Mouse (Mus musculus) midbrain, embryonic 12.5 days (tissue): ENCODE data around the gene Cenpx. TPM values are rescaled to one million over a fixed set of nuclear protein-coding genes. Genes with fewer than 3 reads are reported as not detected.
"Not testable (repeated sequence)": the region's sequence is repeated elsewhere in the genome, so short reads cannot be mapped to it uniquely, and the experiment has no call there.

Source experiments
- ATAC-seq: fragments of 200-750 bp; cut with Nextera tagmentation; 2 replicates; pipeline ENCODE4 v1.8.0; 2017; ENCODE audit warnings: low read depth, moderate TSS enrichment, moderate library complexity; ENCODE audit not compliant: low FRiP score
- H3K27ac ChIP-seq: fragments of 300-500 bp; sonication (generic); replicated peaks from 2 replicates; pipeline ENCODE4 v1.5.1; 2016; ENCODE audit warnings: mild to moderate bottlenecking
- H3K27me3 ChIP-seq: fragments of 300-500 bp; sonication (generic); 2 replicates; pipeline ENCODE4 v1.6.1; 2016; ENCODE audit warnings: mild to moderate bottlenecking
- H3K36me3 ChIP-seq: fragments of 300-500 bp; sonication (generic); 2 replicates; pipeline ENCODE4 v1.6.1; 2016
- H3K4me1 ChIP-seq: fragments of 300-500 bp; sonication (generic); 2 replicates; pipeline ENCODE4 v1.6.1; 2016
- H3K4me2 ChIP-seq: fragments of 300-500 bp; sonication (generic); replicated peaks from 2 replicates; pipeline ENCODE4 v1.6.1; 2016; ENCODE audit warnings: mild to moderate bottlenecking, moderate library complexity
- H3K4me3 ChIP-seq: fragments of 300-500 bp; sonication (generic); 2 replicates; pipeline ENCODE4 v1.5.1; 2016; ENCODE audit warnings: mild to moderate bottlenecking
- H3K9ac ChIP-seq: fragments of 300-500 bp; sonication (generic); replicated peaks from 2 replicates; pipeline ENCODE4 v1.6.1; 2016; ENCODE audit warnings: mild to moderate bottlenecking, moderate library complexity
- H3K9me3 ChIP-seq: fragments of 300-500 bp; sonication (generic); 2 replicates; pipeline ENCODE4 v1.6.1; 2016; ENCODE audit warnings: mild to moderate bottlenecking
- WGBS: fragments of 180-500 bp; shearing (Covaris S2); methylation state at CpG from one replicate; pipeline ENCODE4 v1.1.7; 2016; 5-methylcytosine and 5-hydroxymethylcytosine counted together
- polyA plus RNA-seq: library from polyadenylated mRNA; unstranded; fragments of >200 nt; fragmentation: Nextera tagmentation; extraction: Ambion mirVana; gene quantifications from 2 replicates; pipeline ENCODE4 v1.2.1, GENCODE M21; 2016

Cenpx gene
- polyA plus RNA-seq, 1 experiment from 2014 or later: 121 TPM

DNA sequence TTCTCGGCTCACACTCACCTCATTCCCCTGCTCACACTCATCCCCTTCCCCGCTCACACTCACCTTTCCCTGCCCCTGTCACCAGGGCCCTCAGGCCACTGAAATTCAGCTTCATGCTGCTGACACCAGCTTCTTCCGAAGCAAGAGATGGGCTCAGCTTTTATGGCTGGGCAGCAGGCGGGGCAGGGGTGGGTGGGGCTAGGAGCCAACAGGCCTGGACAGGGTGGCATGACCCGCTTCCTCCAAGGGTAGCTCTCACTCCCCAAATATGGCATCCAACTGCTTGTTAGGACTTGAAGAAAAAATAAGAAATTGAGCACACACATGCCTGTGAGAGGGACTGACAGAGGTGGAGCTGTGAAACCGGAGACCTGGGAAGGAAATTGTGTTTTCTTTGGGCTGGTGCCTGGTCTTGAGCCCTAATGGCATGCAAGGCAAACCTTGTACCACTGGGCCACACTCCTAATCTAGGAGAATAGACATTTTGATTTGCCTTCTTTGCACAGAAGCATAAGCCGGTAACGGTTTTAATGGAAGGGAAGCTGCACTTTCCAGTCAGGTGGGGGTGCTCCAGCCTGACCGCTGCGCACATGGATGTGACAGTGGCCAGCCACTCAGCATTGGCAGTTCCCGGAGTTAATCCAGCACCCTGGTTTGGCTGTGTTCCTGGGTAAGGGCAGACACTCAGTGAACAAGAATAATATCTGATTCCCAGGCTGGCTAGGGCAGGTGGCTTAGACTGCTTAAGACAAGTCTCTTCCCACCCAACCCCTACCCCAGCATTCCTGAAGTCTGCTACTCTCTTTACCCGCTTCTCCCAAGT is 18.5 kb upstream of the Cenpx start, which contains the start of gene Cbr2:
Gene Cbr2, minus strand, starts transcription at position 257 of the 823 bp plus-strand sequence.
- ATAC-seq: no peak
- no peak within 1 kb of the TSS for H3K9ac ChIP-seq

DNA sequence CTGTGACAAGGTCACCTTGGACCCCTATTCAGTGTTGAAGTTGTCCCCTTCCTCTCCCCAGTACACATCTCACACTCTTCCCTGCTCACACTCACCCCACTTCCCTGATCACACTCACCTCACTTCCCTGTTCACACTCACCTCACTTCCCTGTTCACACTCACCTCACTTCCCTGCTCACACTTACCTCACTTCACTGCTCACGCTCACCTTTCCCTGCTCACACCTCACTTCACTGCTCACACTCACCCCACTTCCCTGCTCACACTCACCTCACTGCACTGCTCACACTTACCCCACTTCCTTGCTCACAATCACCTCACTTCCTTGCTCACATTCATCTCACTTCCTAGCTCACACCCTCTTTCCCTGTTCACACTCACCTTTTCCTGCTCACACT is 17.9 kb upstream of the Cenpx start:
- ATAC-seq: no peak
- H3K27me3 ChIP-seq: peaks cover 38% of the 10 kb centered on the region
- WGBS: 96% methylated on average over 1 of the region's 1 CpGs
- H3K9ac ChIP-seq: no peak overlapping the region
- no peak overlapping the region for H3K4me2 ChIP-seq
- H3K9me3 ChIP-seq: no peaks in the 10 kb centered on the region
- no peak overlapping the region for H3K4me3 ChIP-seq
- H3K36me3 ChIP-seq: no peaks in the 10 kb centered on the region
- no peak overlapping the region for H3K27ac ChIP-seq
- H3K4me1 ChIP-seq: peaks cover 12% of the 10 kb centered on the region

More for the DNA sequence above, 18.5 kb upstream of the Cenpx start, which contains the start of gene Cbr2:
- Histone ChIP-seq H3K9me3 (no peaks in the 10 kb centered on the region), H3K4me1 (peaks cover 5% of the 10 kb centered on the region; the same call in 1 of the 2 replicates), H3K27ac (no peak within 1 kb of the TSS), H3K27me3 (peaks cover 33% of the 10 kb centered on the region), H3K4me2 (no peak within 1 kb of the TSS), H3K4me3 (no peak within 1 kb of the TSS), H3K36me3 (no peaks in the 10 kb centered on the region)
- WGBS: 76% methylated on average over 12 of the region's 12 CpGs

DNA sequence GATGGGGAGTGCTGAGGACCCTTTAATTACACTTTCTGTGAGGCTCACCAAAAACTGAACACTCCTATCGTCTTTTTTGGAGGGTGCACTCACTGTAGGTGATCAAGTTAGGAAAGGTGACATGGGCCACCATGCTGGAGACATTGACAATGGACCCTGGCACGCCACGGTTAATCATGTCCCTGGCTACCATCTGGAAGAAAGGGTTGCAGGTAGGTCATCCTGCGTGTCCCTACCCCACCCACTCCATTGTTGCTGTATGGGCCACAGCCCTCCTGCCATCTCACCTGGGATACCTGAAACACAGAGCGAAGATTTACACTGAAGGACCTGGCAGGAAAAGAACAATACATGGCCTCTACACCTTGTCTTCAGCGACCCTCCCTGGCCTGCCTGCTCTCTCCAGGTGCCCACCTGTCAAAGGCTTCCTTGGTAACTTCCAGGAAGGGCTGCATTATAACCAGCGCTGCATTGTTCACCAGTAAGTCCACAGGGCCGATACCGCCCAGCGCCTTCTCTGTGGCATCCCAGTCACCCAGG is 16.9 kb upstream of the Cenpx start:
- Histone ChIP-seq H3K36me3 (no peaks in the 10 kb centered on the region), H3K27ac (no peak overlapping the region), H3K4me1 (peaks cover 16% of the 10 kb centered on the region), H3K4me2 (no peak overlapping the region), H3K27me3 (peaks cover 47% of the 10 kb centered on the region), H3K9ac (no peak overlapping the region), H3K4me3 (no peak overlapping the region), H3K9me3 (no peaks in the 10 kb centered on the region)
- WGBS: 89% methylated on average over 10 of the region's 10 CpGs
- ATAC-seq: no peak

DNA sequence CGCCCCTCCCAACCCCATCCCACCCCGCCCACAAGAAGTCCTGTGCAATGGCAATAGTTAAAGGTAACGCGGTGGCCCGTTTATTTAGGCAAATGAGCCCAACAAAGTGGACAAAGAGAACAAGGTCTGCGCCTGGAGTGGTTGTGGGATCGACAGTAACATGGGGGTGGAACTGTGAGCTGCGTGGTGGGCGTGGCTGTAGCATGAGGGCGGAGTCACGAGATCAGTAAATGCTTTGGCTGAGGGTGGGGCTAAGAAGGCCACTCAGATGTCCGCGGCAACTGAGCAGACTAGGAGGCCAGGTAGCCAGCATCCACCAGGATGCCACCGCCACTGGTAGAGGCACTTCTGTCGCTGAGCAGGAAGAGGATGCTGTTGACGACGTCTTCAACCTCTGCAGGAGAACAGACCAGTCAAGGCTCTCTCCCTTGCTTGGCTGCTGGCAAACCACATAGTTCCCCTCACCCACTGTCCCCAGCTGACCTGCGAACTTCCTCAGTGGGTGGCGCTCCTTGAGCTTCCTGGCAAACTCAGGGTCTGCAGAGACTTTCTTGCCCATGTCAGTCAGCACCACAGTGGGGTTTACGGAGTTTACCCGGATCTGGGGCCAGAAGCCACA is 16.0 kb upstream of the Cenpx start:
- Histone ChIP-seq H3K4me2 (peak overlapping the region; percentile 36), H3K4me3 (0 out of 2 replicates have a peak overlapping the region, but pooled peaks have one; percentile 1), H3K4me1 (peaks cover 16% of the 10 kb centered on the region), H3K27me3 (peaks cover 54% of the 10 kb centered on the region)
- H3K27ac ChIP-seq, H3K9ac ChIP-seq, ATAC-seq, H3K36me3 ChIP-seq, H3K9me3 ChIP-seq: not testable (repeated sequence)
- WGBS: 4% methylated on average over 18 of the region's 21 CpGs

DNA sequence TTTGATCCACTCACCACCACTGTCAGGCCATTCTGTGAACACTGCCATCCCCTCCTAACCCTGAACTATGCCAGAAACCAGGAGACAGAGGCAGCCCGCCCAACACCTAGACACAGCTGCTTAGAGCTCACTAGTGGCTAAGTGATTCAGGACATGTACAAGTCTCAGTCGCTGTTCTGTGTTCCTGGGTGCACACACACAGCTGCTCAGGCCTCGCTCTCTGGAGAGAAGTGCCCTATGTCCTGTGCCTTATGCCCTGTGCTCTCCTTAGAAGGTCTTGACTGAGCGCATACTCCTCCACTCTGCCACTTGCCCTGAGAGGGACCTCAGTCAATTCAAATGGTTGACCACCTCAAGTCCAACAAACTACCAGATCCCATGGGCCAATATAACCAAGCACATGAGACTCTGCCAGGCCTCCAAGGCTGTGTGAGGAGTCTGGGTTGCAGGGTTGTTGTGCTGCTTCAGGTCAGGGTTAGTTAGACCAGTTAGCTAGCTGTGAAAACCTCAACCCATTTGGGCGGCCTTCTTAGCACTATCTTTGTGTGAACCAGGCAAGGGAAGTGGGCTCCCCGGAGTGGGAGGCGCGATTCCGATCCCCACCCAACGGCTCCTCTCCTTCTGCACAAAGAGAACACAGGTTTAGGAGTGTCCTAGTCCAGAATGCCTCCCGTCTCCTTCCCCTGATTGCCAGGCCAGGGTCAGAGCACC is 15.1 kb upstream of the Cenpx start:
- H3K27me3 ChIP-seq: peaks cover 59% of the 10 kb centered on the region
- H3K9ac ChIP-seq: no peak overlapping the region
- H3K4me3 ChIP-seq: no peak overlapping the region
- WGBS: 65% methylated on average over 11 of the region's 11 CpGs
- H3K27ac ChIP-seq: no peak overlapping the region
- H3K4me1 ChIP-seq: peaks cover 16% of the 10 kb centered on the region
- ATAC-seq: no peak
- no peaks in the 10 kb centered on the region for H3K9me3 ChIP-seq
- H3K4me2 ChIP-seq: no peak overlapping the region
- no peaks in the 10 kb centered on the region for H3K36me3 ChIP-seq

DNA sequence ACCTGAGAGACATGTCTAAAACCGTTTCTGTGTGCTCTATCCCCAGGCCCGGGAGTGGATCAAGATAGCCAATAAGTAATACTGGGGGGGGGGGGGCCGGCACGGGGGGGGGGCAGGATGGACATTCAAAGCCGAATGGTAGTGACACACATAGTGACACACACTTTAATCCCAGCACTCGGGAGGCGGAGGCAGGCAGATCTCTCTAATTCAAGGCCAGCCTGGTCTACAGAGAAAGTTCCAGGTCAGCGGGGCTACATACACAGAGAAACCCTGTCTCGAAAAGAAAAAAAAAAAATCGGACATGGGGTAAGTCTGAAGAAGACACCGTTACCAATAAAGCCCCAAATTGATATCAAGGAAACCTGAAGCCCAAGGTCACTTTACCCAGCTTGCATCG is 14.0 kb upstream of the Cenpx start:
- no peak overlapping the region for H3K9ac ChIP-seq
- no peaks in the 10 kb centered on the region for H3K9me3 ChIP-seq
- no peak overlapping the region for H3K27ac ChIP-seq
- WGBS: 60% methylated on average over 12 of the region's 12 CpGs
- H3K4me1 ChIP-seq: peaks cover 17% of the 10 kb centered on the region
- no peaks in the 10 kb centered on the region for H3K36me3 ChIP-seq
- no peak for ATAC-seq
- no peak overlapping the region for H3K4me3 ChIP-seq
- no peak overlapping the region for H3K4me2 ChIP-seq
- H3K27me3 ChIP-seq: peaks cover 70% of the 10 kb centered on the region

DNA sequence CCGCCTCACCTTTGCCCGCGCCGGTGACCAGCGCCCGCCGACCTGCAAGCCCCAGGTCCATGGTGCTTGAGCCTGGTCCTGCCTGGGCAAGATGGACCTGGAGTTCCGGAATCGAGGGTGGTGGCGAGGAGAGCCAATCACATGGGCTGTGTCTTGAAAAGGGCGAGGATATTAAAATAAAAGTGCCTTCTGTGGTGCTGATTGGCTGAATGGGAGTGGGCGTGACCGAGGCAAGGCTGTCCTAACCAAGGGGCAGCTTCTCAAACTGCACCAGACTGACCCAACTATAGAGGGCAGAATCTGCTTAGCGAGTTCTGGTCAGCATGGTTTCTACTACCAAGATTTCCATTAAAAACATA is 13.6 kb upstream of the Cenpx start, which contains the start of gene Dcxr:
Gene Dcxr, minus strand, starts transcription at position 113 of the 359 bp plus-strand sequence.
- peak within 1 kb of the TSS; percentile 66 for H3K9ac ChIP-seq
- H3K36me3 ChIP-seq: no peaks in the 10 kb centered on the region
- H3K27ac ChIP-seq: no peak within 1 kb of the TSS
- no peaks in the 10 kb centered on the region for H3K9me3 ChIP-seq
- H3K4me1 ChIP-seq: peaks cover 22% of the 10 kb centered on the region
- H3K27me3 ChIP-seq: peaks cover 75% of the 10 kb centered on the region
- peak; percentile 90 for ATAC-seq
- peak within 1 kb of the TSS; percentile 88 for H3K4me2 ChIP-seq
- WGBS: under 1% methylated on average over 14 of the region's 14 CpGs
- H3K4me3 ChIP-seq: peak within 1 kb of the TSS; percentile 58

DNA sequence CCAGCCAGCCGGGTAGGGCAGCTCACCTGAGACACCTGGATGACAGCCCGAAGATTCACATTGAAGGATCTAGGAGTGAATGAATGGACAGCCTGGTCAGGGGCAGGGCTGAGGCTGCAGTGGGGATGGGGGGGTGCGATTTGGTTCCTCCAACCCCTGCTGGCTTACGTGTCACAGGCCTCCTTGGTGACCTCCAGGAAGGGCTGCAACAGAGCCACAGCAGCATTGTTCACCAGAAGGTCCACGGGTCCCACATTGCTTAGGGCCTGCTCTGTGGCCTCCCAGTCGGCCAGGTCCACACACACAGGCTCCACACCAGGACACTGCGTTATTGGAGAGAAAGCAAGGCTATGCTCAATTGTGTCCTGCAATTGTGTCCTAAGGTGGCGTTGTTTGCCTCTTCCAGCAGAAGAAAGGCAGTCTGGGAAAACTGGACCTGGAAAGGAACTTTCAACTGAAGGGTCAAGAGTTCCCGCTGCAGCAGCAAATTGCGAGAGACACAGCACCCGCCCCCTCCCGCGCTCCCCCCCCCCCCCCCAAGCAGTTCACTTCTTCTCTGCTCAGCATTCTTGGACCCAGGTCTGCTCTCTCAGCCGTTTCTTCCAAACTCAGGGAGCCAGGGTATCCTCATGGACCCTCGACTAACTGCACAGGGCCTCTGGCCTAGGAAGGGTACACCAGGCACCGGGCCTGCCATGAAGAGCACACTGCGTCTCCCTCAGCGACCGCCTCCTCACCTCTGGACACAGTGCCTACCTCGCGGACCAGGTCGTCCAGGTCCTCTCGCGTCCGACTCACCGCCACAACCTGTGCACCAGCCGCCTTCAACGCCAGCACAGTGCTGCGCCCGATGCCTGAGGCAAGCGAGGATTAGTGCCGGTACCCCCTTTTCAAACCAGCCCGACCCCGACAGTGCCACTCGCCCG is 13.0 kb upstream of the Cenpx start:
- peak; percentile 50 for ATAC-seq
- WGBS: 16% methylated on average over 34 of the region's 36 CpGs
- Histone ChIP-seq H3K9ac (peak overlapping the region; percentile 66), H3K4me3 (peak overlapping the region; percentile 58), H3K36me3 (no peaks in the 10 kb centered on the region), H3K27ac (no peak overlapping the region), H3K9me3 (no peaks in the 10 kb centered on the region), H3K27me3 (peaks cover 77% of the 10 kb centered on the region), H3K4me2 (peak overlapping the region; percentile 88), H3K4me1 (peaks cover 27% of the 10 kb centered on the region)

DNA sequence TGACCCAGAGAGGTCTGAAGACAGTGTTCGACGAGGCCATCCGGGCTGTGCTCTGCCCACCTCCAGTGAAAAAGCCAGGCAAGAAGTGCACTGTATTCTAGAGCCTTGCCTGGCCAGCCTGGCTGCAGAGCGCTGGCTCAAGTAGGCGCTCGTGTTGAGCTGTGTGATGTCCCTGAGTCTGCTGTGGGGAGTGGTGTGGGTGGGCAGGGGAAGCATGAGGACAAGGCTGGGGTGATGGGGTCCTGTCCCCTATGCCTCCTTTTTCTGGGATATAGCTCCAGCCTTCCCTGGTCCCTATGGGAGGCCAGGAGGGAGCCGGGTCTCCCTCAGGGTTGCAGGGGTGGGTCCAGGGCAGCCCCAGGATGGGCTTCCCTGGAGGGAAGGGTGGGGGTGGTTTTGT is 10.0 kb upstream of the Cenpx start:
- H3K9me3 ChIP-seq: no peaks in the 10 kb centered on the region
- WGBS: 81% methylated on average over 7 of the region's 7 CpGs
- no peak for ATAC-seq
- no peak overlapping the region for H3K4me3 ChIP-seq
- H3K4me1 ChIP-seq: peaks cover 34% of the 10 kb centered on the region
- H3K4me2 ChIP-seq: no peak overlapping the region
- H3K9ac ChIP-seq: no peak overlapping the region
- no peak overlapping the region for H3K27ac ChIP-seq
- peaks cover 17% of the 10 kb centered on the region for H3K36me3 ChIP-seq
- H3K27me3 ChIP-seq: peaks cover 64% of the 10 kb centered on the region

DNA sequence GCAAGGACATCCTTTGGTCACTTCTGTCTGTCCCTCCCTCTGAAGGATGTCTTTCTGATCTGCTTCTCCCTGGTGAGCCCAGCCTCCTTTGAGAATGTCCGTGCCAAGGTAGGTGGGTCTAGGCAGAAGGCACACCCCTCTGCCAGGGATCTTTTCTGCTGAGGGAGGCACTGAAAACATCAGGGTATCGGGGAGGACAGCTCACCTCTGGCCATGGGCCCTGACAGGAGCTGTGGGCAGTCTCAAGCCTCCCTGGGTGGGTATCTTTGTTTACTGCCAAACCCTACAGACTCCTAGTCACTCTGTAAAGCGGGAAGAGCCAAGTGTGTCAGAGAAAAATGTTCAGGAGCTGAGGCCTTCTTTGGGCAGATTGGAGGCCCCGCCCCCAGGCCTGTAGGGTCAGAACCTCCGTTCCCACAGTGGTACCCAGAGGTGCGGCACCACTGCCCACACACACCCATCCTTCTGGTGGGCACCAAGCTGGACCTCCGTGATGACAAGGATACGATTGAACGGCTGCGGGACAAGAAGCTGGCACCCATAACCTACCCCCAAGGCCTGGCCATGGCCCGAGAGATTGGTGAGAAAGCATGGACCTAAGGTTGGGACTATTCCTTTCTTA is 9.3 kb upstream of the Cenpx start:
- ATAC-seq: no peak
- Histone ChIP-seq H3K9me3 (no peaks in the 10 kb centered on the region), H3K36me3 (peaks cover 22% of the 10 kb centered on the region), H3K4me2 (peak overlapping the region; percentile 87; the same call in 1 of the 2 replicates), H3K27me3 (peaks cover 59% of the 10 kb centered on the region), H3K4me1 (peaks cover 34% of the 10 kb centered on the region), H3K4me3 (peak overlapping the region; percentile 71; the same call in 1 of the 2 replicates), H3K9ac (no peak overlapping the region), H3K27ac (no peak overlapping the region)
- 89% methylated on average over 11 of the region's 11 CpGs for whole genome bisulfite sequencing
